Mouse (Mus musculus): ENCODE measurements around the gene Fryl.

Gene Fryl

DNA sequence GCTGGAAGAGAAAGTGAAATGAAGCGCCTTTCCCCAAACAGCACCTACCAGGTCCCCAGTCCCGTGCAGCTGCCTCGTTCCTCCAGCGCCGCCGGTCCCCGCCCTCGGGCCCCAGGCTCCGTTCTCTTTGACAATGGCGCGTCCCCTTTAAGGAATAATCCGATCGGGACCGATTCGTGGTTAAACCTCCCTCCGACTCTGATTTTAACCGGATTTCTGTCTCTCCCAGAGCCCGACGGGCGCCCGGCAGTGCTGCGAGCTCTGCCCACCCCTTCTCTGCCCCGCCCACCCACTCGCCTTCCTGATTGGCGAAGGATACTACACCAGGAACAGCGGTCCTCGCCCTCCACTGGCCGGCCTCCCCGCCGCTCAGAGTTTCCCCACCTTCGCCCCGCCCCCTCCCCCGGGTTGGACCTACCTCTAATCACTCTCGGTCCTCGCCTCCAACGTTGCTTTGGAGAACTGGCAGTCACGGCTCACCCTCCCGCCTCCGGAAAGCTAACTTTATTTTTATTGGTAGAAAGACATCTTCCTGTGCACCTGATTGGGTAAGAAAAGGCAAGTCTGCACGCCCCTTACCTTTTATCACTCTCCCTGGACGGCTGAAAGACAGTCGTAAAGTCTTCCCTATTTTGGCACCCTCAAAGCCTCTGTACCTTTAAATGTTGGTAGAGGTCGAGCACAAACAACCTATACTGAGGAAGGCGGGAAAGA, at the start of gene Fryl:
Gene Fryl, minus strand, starts transcription at position 268 of the 714 bp plus-strand sequence.
- peak; percentile 93 to 95 for DNase-seq

DNA sequence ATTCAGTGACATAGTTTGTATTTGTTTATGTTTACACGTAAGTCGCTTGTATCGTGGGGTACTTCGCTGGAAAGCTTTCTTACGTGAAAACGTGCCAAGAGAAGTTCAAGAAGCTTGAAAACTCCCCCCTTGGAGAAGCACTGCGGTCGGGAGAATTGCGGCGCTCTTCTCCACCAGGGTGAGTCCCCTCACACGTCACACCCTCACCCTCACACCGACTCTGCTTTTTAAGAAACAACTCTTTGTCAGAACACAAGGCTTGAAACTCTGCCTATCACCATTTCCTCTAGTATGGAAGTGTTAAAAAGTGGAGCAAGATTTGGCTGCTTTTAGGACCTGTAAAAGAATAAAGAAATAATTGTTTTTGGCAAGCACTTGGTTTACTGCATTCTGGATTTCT, 48.1 kb upstream of the Fryl start:
- no peak for DNase-seq

DNA sequence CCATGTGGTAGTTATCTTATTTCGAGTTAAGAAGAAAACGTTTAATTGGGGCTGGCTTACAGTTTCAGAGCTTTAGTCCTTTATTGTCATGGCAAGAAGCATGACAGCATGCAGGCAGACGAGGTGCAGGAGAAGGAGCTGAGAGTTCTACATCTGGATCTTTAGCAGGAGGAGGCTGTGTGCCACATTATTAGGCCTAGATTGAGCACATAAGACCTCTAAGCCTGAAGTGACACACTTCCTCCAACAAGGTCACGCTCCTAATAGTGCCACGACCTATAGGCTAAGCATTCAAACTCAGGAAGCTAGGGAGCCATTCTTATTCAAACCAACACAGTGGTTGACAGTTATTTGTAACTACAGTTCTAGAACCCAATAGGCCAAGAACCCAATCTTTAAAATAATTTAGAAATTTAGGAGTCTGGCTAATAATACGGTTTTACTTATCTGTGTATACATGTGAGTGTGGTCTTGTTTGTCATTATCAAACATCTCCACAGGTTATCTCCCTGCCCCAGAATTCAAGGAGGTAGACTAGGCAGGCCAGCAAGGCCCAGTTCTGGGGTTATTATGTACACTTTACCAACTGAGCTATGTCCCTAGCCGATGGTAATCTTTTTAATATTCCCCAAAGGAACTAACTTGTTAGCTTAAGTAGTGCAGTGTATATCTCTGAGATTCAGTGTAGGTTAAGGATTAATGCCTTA, 45.3 kb upstream of the Fryl start:
- no peak for DNase-seq

DNA sequence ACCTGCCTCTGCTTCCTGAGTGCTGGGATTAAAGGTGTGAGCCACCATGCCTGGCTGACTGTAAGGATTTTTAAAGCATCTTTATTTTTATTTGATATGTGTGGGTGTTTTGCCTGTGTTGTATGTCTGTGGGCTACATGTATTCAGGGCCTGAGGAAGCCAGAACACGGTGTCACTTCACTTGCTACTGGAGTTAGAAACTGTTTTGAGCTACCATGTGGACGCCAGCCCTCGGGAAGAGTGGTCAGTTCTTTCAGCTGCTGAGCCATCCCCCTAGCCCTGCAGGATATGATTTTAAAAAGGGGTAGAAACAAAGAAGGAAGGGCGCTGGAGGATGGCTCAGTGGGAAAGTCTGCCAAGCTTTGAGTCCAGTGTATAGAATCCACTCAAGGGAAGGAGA, 39.5 kb upstream of the Fryl start:
- no peak for DNase-seq

DNA sequence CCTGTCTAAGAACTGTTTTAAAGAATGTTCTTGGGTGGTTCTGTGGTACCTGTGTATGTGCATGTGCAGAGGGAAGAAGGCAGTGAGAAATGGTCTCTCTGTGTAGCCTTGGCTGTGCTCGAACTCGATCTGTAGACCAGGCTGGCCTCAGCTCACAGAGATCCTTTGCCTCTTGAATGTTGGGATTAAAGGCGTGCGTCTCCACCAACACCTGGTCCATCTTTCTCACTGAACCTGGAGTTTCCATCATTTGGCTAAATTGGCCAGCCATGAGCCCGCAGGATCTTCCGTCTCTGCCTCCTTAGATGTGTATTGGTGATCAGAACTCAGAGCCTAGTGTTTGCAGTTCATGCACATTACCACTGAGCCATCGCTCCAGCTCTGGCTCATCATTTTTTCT, 38.6 kb upstream of the Fryl start:
- no peak for DNase-seq

DNA sequence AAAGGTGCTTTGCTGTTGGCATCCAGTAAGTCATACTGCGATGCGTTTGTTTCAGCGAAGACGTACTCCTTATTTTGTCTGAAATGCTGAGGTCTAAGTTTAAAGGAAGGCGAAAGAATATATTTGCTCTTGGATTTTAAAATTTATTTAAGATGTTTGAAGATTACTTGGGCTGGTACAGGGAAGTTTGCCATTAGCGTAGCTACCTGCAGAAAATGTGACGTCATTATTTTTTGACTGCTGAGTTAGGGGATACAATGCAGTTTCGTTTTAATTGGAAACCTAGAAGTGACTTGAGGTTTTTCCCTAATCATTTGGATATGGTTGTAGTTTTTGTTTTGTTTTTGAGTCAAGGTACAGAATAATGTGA, 37.0 kb upstream of the Fryl start:
- no peak for DNase-seq

DNA sequence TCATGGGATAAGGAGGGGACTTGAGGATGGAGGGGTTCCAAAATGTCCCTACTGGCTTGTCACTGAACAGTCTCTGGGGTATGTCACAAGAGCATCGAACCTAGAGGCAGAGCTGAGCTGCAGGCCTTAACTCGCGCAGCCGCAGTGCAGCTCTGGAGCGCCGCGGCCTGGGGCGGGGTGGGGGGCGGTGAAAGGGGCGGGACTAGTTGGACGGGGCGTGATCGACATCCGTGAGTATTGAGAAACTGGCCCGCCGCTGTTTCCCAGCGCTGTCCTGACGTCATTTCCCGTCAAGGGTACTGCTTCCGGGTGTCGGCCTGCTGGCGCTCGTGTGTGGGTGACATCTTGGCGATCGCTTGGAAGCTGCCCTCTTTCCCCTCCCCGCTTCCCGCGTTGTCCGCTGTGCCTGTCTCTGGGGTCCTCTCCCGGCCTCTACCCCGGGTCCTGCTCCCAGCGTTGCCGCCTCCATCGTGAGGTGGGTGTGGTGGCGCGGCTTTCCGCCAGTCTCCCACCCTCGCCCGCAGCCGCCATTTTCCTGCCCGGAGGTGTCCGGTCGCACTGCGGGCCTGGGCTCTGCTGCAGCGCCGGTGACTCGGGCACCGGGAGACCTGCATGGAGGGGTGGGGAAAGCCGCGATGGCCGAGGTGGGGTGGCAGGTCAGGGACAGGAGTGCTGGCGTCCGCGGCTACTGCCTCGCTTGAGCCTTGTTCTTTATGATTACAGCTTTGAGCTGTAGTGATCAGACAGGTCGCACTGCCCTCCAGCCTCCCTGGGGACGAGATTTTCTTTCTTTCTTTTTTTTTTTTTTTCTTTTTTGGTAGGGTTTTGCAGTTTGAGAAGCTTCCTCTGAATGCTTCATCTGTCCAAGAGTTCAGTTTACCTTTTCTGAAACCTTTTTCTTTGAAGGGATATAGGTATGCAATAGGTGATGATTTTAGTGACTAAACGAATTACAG, 36.4 kb upstream of the Fryl start, which contains the start of gene Ociad1:
Gene Ociad1, plus strand, starts transcription at position 283 of the 956 bp plus-strand sequence.
- peak; percentile 90 to 94 for DNase-seq

DNA sequence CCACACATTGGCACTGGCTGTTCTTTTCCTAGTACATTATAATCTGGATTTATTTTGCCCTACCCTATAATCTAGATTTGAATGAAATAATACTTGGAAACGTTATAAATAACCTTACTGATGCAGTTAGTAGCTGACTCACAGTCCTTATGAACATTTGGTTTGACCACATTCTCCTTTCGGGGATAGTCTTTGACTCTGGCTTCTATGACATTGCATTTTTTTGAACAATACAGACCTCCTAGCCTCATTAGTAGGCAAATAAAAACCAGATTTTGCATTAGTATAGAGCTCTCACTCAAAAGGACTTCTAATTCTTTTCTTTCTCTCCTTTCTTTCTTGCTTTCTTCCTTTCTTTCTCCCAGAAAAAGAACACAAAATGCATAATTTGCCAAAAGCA, 33.5 kb upstream of the Fryl start:
- no peak for DNase-seq

DNA sequence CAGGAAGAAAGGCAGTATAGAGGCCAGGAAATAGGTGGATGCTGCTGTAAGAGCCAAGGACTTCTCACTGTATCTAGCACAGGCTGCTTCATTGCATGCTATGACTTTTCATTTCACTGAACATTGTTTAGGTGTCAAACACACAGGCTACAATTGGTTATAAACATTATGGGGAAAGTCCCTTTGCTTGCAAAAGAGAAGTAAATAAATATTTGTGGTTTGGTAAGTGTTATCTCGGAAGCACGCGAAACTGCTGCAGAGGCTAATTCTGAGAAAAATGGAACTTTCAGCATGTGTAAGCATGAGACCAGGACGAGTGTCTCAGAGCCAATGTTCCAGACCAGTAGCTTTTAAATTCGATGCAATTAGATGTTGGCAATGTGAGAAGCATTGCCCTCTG, 30.2 kb upstream of the Fryl start:
- DNase-seq, result no peak

DNA sequence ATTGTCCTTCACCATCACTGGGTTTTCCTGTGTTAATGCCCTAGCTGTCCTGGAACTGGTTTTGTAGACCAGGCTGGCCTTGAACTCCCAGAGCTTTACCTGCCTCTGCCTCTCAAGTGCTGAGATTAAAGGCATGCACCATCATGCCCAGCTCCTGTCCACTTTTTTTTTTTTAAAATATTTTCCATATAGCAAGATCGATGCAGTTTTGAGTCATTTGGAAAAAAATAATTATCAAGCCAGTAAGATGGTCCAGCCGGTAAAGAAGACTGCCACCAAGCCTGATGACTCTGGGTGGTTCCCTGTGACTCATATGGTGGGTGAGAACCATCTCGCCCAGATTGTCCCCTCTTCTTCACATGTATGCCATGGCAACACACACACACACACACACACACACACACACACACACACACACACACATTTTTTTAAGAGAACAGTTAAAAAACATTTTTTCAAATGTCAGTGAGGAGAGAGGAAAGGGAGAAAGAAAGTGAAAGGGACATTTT, 29.1 kb upstream of the Fryl start:
- no peak for DNase-seq

DNA sequence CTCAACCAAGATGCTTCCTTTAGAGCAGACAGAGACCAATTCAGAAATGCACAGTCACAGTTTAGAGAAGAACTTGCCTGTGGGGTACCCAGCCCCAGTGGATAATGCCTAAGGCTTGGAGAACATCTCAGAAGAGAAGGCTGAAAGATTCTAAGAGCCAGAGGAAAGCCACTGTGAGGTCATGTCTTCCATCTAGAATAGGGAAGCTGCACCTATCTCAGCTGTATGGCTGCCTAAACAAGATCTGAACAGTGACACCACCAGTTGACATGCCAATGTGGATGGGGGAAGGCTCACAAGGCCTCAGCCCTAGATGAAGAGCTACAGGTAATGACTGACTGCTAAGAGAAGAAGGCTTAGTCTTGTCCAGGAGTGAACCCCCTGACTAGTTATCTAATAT, 27.6 kb upstream of the Fryl start:
- no peak for DNase-seq

DNA sequence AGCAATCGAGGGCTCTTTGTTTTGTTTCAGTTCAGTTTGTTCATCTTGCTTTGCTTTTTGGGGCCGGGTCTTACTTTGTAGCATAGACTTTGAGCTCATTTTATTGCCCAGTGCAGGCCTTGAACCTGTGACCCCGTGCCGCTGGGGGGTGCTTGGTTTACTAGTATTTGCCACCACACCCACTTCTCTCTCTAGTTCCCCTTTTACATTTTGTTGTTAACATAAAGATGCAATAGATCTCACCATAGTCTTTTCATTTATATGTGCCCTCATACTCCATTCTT, 24.1 kb upstream of the Fryl start:
- DNase-seq, result no peak

DNA sequence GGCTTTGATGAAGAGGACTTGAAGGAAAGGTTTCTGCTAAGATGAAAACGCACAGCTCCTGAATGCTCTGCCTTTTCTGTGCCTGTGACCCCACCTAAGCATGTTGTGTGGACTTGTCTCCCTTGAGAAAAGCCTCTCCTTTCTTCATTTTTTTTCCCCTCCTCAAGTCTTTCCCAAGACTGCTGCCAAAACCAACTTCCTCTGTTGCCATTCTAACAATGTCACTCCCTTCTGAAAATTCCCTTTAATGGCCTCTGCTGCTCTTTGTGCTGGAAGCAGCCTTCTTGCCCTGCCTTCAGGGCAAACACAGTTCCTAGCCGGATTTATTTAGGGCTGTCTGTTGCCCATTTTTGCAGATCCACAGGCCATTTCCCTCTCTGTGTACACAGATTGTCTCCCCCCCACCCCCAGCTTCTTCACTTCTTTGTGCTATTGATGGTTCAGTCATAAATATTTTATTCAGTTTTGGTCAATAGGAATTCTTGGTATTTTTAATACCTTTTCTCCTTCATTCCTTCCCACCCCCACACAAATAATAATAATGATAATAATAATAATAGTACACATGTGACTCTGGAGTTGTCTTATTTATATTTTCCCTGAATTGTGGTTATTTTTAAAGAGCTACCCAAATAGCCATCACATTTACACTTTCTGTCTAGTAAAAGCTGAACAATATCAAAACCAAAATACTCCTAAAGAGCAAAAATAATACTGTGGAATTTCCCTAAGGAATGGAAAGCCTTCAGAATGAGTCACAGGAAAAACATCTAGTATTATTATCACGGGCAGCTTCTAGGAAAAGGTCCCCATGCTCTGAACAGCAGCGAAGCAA, 23.5 kb upstream of the Fryl start:
- DNase-seq, result no peak

DNA sequence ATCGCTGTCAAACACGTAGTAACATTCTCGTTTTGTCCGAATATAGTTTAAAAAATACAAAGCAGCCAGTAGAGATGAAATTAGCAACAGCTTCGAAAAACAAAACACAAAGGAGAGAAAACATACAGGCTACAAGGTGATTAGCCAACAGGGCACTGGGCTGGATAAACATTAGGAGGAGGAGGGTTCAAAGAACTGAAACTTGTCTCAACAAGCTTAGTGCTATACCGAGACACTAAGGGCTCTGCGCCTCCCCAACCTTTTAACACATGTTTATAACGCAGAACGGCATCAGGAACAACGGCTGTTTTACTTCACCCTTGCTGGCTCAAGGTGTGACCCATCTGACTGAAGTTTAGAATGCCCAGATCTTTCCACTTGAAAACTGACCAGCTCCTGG, 22.8 kb upstream of the Fryl start:
- DNase-seq, result no peak

DNA sequence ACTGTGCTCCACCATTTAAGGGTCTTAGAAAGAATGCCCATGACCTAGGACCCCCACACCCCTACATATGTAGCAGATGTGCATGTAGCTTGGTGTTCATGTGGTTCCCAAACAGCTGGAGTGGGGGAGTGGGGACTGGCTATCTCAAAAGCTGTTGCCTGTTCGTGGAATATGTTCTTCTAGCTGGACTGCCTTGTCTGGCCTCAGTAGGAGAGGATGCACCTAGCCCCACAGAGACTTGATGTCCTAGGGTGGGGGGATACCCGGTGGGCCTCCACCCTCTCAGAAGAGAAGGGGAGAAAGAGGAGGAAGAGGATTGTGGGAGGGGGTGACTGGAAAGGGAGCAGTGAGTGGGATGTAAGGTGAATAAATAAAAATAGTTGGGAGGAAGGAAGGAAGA, 18.5 kb upstream of the Fryl start:
- no peak for DNase-seq

DNA sequence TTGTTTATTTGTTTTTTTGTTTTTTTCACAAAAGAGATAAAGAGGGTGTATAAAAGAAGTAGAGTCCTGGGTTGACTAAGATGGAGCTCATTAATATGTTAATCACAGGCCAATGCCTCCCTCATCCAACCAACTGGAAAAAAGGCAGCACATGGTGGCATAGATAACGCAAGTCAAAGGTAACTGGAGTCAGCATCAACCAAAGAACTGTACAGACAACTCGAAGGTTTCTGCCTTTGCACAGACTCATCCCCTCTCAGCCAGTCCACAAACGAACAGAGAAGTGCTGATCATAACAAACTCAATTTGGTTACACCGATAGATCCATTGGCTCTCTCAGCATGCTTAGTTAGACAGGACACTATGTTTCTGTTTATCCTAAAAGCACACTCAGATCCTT, 16.8 kb upstream of the Fryl start:
- no peak for DNase-seq

DNA sequence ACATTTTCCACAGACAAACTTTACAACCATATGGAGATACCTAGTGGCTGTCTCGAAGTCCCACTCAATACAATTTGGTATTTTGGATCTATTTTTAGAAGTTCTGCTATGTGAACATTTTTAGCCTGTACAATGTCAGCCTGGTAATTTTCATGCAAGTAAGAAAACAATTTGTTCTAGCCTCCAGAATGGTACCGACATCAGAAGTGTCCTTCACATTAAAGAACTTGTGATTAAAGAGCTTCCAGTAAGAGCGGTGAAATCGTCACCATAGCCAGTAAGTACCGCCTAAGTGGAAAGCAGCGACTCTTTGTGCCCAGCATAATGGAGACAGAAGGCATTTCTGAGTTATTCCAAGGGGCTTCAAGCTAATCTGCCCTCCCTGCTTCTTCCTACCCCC, 14.2 kb upstream of the Fryl start:
- no peak for DNase-seq

DNA sequence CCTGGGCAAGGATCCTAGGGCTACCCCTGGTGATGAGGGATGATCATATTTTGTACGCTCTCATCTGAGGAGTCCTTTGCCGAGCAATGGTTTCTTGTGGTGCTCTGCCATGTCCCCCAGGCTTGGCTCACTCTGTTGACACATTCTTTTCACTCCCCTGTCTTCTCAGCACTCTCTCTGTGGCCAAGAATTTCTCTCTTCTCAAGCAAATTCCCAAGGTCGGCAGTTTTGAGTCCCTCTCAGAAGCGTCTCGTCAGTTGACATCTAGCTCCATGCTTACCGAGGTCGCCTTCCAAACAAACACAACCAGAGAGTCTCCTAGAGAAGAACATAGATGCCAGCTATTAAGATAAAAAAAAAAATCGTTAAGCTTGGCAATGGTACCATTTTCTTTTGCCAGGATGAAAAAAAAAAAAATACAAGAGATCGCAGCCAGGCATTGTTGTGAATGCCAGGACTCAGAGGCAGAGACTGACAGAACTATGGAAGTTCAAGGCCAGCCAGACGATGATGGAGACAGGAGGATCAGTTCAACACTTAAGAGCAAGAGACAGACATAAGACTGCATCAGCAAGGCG, 12.3 kb upstream of the Fryl start:
- no peak for DNase-seq

DNA sequence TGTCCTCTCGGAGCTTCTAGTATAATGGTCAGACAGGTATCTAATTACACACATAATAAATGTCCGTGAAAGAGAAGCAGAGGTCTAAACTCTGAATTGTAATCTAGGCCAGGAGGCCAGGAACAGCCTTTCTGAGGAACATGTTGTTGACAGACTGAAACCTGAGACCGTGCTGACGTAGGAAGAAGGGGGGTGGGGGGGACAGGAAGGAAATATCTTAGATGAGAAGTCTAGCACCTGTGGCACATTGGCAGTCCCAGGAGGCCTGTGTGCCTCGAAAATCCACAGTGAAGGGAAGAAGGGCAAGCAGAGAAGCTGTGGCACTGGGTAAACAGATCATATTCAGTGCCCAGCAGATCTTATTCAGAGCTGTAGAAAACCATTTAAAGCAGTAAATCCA, 9.0 kb upstream of the Fryl start:
- peak; percentile 55 to 76 for DNase-seq

DNA sequence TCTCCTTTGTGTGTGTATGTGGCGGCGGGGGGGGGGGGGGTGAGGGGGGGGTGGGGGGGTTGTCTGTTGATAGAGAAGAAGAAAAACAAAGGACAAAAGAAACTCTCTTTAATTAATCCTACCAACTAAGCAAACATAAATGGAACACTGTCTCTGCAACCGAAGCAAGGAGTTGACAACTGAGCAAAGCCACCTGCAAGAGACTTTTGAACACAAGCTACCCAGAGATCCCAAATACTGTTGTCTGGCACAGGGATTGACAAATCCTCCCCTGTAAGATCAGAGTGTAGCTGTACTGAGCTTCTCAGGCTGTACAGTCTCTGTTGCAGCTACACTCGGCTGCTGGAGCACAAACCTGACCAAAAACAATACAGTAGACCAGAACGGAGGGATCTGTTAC, 7.7 kb upstream of the Fryl start:
- DNase-seq, result no peak

DNA sequence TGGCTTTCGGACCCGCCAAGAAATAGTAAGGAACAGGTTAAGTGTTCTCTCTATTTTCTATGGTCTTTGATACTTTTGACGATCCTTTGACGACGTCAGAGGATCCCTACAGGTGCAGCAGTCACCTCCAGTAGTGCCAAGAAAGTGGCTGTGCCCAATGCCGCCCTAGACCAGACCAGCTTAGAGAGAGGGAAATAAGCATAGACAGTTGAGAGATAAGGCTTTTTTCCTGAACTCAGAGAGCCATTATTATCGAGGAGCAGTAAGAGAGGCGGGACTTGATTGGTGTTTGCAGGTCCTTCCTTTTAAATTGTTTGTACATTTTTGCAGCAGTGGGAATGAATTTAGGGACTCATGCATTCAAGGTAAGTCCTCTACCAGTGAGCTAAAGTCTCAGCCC, 1.3 kb upstream of the Fryl start:
- no peak for DNase-seq

DNA sequence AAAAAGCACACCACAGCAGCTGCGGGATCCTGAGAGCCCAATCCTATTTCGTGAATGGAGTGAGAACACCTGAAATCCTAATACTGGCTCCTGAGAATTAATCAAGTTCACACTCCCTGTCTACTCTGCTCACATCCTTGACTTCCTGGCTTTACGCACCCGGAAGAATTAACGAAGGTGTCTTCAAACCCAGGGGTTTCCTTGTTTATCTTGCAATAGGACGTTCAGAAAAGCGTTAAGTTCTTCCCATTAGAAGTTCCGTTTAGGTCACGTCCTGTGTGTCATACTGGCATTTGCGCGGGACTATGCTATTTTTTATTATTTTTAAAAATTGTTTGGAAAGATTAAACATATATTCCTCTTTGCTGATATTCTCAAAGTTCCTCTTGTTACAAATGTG, 677 bp upstream of the Fryl start:
- no peak for DNase-seq
